Mouse (Mus musculus) ZHBTc4 (cell line): ENCODE measurements around the gene Ypel3.
A peak's percentile ranks its signal among the peaks of the same experiment; 100 is the strongest.

Source experiments
- DNase-seq: peaks from one replicate; pipeline ENCODE4 v3.0.0-alpha.2; 2011; ENCODE audit warnings: low read depth, low spot score

The Ypel3 gene

GRCm38 (mm10) chr7:126815726-126816222 is 39.0 kb downstream of the Ypel3 start:
- DNase-seq: no peak

DNA sequence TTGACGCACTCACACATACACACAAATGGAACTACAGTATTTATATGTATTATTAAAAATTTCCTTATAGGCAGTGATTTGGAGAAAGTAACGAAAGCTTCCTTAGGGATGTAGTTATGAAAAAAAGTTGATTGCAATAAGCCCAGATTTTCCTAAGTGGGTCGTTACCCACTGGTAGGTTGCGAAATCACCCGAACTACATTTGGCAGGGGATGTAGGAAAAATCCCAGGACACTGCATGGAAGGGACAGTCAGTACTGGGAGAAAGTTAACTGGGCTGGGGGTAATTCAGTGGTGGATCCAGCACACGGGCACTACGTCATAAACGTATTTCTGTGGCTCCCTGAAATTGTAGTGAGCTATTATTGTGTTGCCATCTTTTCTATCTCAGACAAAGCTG is 39.7 kb downstream of the Ypel3 start:
- DNase-seq: no peak

DNA sequence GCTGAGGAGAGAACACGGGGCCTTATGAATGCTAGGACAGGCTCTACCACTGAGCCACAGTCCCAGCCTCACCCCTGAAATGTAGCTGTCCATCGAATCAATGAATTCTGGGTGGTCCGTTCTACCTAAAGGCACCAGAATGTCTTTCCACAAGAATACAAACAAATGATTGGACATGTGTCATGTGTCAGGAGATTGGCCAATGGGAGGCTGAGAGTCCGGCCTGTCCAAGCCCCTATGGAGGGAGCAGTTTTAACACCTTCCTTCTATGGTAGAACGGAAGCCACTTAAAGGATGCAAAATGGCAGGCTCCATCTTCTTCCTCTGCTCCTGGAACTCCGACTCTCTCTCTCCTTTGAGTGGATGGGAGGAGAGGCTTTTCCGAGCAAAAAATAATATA is 40.8 kb downstream of the Ypel3 start:
- DNase-seq: peak; percentile 59

- no peak for DNase-seq
These were observed 42.1 kb downstream of the Ypel3 start for GRCm38 (mm10) chr7:126818818-126819217.

DNA sequence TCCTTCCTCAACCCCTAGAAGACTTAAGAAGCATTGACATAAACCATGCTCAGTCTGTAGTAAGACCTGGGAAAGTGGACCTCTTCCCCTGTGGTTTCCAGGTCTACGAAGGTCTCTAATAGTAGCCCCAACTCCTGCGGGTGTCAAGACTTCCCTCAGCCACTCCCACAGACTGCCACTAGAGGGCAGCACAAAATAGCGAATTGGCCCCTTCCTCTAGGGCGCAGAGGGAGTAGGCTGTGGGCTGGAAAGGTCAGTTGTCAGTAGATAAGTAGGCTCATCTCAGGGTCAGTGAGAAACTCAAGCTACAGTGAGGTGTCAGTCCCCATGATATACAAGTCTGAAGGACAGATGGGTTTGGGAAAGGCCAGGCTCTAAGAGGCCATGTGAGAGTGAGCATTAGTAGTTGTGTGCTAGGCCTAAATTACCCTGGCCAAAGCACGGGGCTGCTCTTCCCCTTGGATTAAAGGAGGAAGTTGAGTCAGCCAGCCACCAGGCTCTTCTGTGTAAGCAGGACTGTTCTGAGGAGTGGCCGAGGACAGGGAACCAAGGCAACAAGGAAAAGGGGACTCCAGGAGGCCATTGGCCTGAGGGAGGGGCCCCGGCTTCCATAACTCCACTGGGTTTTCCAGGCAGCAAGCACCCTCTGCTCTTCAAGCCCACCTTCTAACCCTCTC is 45.2 kb downstream of the Ypel3 start:
- DNase-seq: peak; percentile 86

- DNase-seq: no peak
These were observed 46.0 kb downstream of the Ypel3 start for GRCm38 (mm10) chr7:126822741-126823140.

DNA sequence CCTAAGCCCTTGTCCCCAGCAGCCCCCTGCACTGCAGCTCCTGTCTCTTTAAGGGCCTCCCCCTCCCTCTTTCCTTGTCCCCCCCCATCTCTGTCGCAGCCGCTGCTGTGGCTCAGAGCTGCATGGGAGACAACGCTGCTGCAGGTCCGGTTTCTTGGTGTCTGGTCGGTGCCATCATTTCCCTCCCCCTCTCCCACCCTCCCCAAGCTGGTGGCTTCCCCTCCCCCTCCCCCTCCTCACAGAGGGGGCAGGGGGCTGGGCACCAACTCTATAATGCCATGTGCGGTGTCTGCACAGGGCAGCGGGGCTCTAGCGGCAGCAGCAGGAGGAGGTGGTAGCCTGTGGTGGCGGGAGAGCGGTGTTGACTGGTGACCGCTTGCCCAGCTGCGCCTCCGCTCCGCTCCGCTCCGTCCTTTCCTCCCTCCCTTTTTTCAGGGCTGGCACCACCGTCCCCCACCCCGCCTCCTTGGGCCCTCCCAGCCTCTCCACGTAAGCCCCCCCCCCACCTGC is 46.5 kb downstream of the Ypel3 start:
- DNase-seq: no peak

DNA sequence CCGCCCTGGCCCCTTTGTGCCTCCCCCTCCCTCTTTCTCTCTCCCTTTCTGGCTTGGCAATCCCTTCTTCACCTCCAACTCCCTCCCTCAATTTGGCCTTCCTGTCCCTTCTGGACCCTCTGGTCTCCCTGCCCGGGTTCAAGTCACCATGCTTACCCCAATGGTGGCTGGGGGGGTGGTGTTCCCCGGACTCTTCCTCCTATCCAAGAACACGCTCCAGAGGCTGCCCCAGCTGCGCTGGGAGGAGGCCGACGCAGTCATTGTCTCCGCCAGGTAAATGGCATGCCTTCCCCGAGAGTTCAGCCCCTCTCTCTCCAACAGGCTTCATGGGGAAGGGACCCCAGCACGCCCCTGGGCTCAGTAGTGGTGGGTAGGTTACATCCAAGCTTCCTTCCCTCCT is 47.2 kb downstream of the Ypel3 start:
- no peak for DNase-seq

DNA sequence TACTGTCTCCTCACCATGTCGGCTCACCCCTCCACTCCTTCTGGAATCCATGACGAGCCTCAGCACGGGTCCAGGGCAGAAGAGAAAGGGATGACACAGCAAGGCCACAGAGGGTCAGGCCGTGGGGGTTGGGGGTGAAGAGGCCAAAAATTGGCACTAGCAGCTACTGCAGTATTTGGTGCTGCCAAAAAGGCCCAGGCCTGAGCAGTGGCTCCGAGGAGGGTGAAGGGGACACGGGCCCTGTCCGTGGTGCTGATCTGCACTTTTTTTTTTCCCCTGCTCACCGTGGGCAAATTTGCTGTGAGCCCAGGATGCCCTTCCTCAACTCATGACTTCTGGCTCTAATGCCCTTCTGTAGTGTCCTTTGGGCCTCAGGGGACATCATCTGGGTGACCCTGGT is 48.6 kb downstream of the Ypel3 start:
- DNase-seq: no peak

GRCm38 (mm10) chr7:126825952-126826351 is 49.2 kb downstream of the Ypel3 start:
- no peak for DNase-seq
